Mouse (Mus musculus): ENCODE measurements around the gene Gnaz. TPM values are rescaled to one million over a fixed set of nuclear protein-coding genes. Genes with fewer than 3 reads are reported as not detected.

The Gnaz gene
- polyA plus RNA-seq, 1 experiment from 2014 or later, result 18.3 TPM

DNA sequence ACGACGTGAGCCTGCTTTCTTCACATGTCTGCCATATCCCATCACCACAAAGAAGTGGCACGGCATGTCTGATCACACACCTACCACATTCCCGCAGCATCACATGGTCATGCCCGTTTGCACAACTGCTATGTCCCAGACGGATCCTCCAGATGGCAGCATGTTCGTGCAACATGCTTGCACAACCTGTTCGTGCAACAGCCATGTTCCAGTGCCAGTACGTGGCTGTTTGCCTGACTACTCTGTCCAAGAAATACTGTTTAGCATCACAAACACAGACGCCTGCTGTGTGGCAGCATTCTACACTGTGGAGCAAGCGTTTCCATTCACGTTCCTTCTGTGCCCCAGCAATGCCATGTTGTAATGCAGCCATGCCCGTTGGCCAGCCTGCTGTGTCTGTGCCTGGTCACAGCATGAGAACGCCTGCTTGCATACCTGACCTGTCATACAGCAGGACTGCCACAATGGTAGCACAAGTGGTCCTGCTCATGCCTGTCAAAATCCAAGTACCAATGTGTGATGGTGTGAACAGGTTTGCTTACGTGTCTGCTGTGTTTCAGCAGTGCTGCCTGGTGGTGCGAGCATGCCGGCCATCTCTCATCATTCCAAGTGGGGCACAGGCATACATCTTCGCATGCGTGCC, 33.3 kb upstream of the Gnaz start:
- peak; percentile 59; the same call in 1 of the 2 replicates for ATAC-seq
- Histone ChIP-seq H3K27ac (no peak overlapping the region), H3K4me3 (no peak overlapping the region), H3K27me3 (no peaks in the 10 kb centered on the region), H3K4me1 (no peaks in the 10 kb centered on the region), H3K9me3 (replicated peaks) (no peaks in the 10 kb centered on the region), H3K4me2 (no peak overlapping the region), H3K36me3 (ENCODE audit: poor library complexity, severe bottlenecking) (no peaks in the 10 kb centered on the region), H3K9ac (no peak overlapping the region)
- 76% methylated on average over 19 of the region's 19 CpGs for WGBS

DNA sequence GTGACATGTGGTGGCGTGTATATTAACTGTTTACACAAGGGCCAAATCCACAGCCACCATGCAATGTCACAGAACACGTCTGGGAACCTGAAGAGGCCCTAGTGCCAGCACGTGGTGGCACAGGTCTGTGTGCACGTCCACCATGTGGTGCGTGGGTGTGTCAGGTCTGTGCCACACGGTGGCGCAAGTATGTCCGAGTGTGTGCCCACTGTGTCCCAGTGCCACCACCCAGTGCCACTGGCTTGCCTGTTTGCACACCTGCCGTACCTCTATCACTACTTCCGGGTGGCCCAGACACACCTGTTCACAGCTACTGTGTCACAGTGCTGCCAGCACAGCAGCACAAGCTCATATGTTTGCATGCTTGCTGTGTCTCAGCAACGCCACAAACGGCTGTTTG, 32.5 kb upstream of the Gnaz start:
- no peak overlapping the region for H3K4me3 ChIP-seq
- no peak for ATAC-seq
- no peak overlapping the region for H3K27ac ChIP-seq
- no peaks in the 10 kb centered on the region for H3K36me3 ChIP-seq (ENCODE audit: poor library complexity, severe bottlenecking)
- no peaks in the 10 kb centered on the region for H3K27me3 ChIP-seq
- no peak overlapping the region for H3K4me2 ChIP-seq
- WGBS, result 85% methylated on average over 12 of the region's 12 CpGs
- H3K4me1 ChIP-seq, result no peaks in the 10 kb centered on the region
- no peak overlapping the region for H3K9ac ChIP-seq
- no peaks in the 10 kb centered on the region for H3K9me3 ChIP-seq (replicated peaks)

DNA sequence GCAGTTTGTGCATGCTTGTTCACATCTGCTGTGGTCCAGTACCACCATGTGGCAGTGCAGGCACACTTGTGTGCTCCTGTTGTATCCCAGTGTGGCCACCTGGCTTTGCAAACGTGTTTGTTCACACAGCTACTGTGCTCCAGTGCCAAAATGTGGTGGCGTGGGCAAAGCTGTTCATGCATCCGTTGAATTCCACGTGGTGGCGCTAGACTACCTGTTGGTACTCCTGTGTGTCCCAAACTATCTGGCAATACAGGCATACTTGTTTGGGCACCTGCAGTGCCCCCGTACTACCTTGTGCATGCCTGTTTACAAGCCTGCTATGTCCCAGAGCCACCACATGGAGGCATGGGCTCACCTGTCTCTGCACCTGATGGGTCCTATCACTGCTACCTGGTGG, 32.0 kb upstream of the Gnaz start:
- no peaks in the 10 kb centered on the region for H3K27me3 ChIP-seq
- H3K4me3 ChIP-seq, result no peak overlapping the region
- 33% methylated on average over 6 of the region's 6 CpGs for WGBS
- H3K36me3 ChIP-seq (ENCODE audit: poor library complexity, severe bottlenecking), result no peaks in the 10 kb centered on the region
- H3K9me3 ChIP-seq (replicated peaks), result no peaks in the 10 kb centered on the region
- H3K4me1 ChIP-seq, result no peaks in the 10 kb centered on the region
- H3K27ac ChIP-seq, result no peak overlapping the region
- no peak overlapping the region for H3K9ac ChIP-seq
- no peak overlapping the region for H3K4me2 ChIP-seq
- ATAC-seq, result no peak

GRCm38 (mm10) chr10:74937003-74937790, 29.8 kb upstream of the Gnaz start:
- no peaks in the 10 kb centered on the region for H3K27me3 ChIP-seq

GRCm38 (mm10) chr10:74938410-74938809, 28.6 kb upstream of the Gnaz start:
- Histone ChIP-seq H3K4me1 (no peaks in the 10 kb centered on the region), H3K27me3 (no peaks in the 10 kb centered on the region), H3K9ac (no peak overlapping the region), H3K27ac (no peak overlapping the region), H3K9me3 (replicated peaks) (no peaks in the 10 kb centered on the region), H3K4me3 (no peak overlapping the region), H3K4me2 (no peak overlapping the region), H3K36me3 (ENCODE audit: poor library complexity, severe bottlenecking) (no peaks in the 10 kb centered on the region)
- WGBS, result 68% methylated on average over 5 of the region's 5 CpGs
- ATAC-seq, result no peak

More at GRCm38 (mm10) chr10:74937003-74937790, 29.8 kb upstream of the Gnaz start:
- no peaks in the 10 kb centered on the region for H3K9me3 ChIP-seq (replicated peaks)
- H3K27ac ChIP-seq, result no peak overlapping the region
- ATAC-seq, result peak; percentile 65
- H3K36me3 ChIP-seq (ENCODE audit: poor library complexity, severe bottlenecking), result no peaks in the 10 kb centered on the region
- H3K4me2 ChIP-seq, result no peak overlapping the region
- WGBS, result 79% methylated on average over 10 of the region's 10 CpGs
- H3K4me3 ChIP-seq, result no peak overlapping the region
- H3K4me1 ChIP-seq, result no peaks in the 10 kb centered on the region
- H3K9ac ChIP-seq, result no peak overlapping the region

- Histone ChIP-seq H3K9me3 (replicated peaks) (no peaks in the 10 kb centered on the region), H3K4me2 (no peak overlapping the region), H3K4me1 (no peaks in the 10 kb centered on the region), H3K9ac (no peak overlapping the region), H3K27ac (no peak overlapping the region), H3K36me3 (ENCODE audit: poor library complexity, severe bottlenecking) (no peaks in the 10 kb centered on the region), H3K4me3 (no peak overlapping the region), H3K27me3 (no peaks in the 10 kb centered on the region)
- WGBS, result 69% methylated on average over 3 of the region's 3 CpGs
- ATAC-seq, result no peak
These were observed 27.7 kb upstream of the Gnaz start for GRCm38 (mm10) chr10:74939300-74939699.

DNA sequence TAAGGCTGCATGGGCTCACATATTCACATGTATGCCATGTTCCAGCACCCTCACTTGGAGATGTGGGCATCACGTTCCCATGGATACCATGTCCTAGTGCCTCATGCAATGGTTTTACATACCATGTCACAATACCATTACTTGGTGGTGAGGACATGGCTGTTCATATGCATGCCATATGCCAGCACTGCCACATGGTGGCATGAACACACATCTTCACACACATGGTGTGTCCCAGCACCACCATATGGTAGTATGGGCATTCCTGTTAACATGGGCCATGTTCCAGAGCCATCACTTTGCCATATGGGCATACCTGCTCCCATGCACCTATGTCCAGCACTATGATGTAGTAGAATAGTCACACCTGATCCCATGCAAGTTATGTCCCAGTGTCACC, 26.2 kb upstream of the Gnaz start:
- H3K4me3 ChIP-seq, result no peak overlapping the region
- no peaks in the 10 kb centered on the region for H3K9me3 ChIP-seq (replicated peaks)
- H3K9ac ChIP-seq, result no peak overlapping the region
- no peak for ATAC-seq
- H3K36me3 ChIP-seq (ENCODE audit: poor library complexity, severe bottlenecking), result no peaks in the 10 kb centered on the region
- WGBS, result 94% methylated on average over 1 of the region's 1 CpGs
- H3K27ac ChIP-seq, result no peak overlapping the region
- H3K4me1 ChIP-seq, result no peaks in the 10 kb centered on the region
- H3K27me3 ChIP-seq, result no peaks in the 10 kb centered on the region
- H3K4me2 ChIP-seq, result no peak overlapping the region

GRCm38 (mm10) chr10:74952830-74953443, 14.0 kb upstream of the Gnaz start:
- H3K4me2 ChIP-seq, result no peak overlapping the region
- H3K9ac ChIP-seq, result no peak overlapping the region
- no peaks in the 10 kb centered on the region for H3K27me3 ChIP-seq
- H3K36me3 ChIP-seq (ENCODE audit: poor library complexity, severe bottlenecking), result no peaks in the 10 kb centered on the region
- ATAC-seq, result peak; percentile 48; the same call in 1 of the 2 replicates
- H3K4me3 ChIP-seq, result no peak overlapping the region
- H3K4me1 ChIP-seq, result 0 out of 2 replicates have a peak, but pooled peaks cover 3% of the 10 kb centered on the region
- 42% methylated on average over 9 of the region's 9 CpGs for WGBS
- H3K9me3 ChIP-seq (replicated peaks), result no peaks in the 10 kb centered on the region
- no peak overlapping the region for H3K27ac ChIP-seq

GRCm38 (mm10) chr10:74964380-74964779, 2.6 kb upstream of the Gnaz start:
- Histone ChIP-seq H3K36me3 (ENCODE audit: poor library complexity, severe bottlenecking) (no peaks in the 10 kb centered on the region), H3K9me3 (replicated peaks) (no peaks in the 10 kb centered on the region), H3K27me3 (peaks cover 16% of the 10 kb centered on the region), H3K4me3 (no peak overlapping the region), H3K4me1 (peaks cover 22% of the 10 kb centered on the region), H3K9ac (no peak overlapping the region), H3K4me2 (no peak overlapping the region), H3K27ac (no peak overlapping the region)
- WGBS, result 68% methylated on average over 1 of the region's 1 CpGs
- ATAC-seq, result no peak

DNA sequence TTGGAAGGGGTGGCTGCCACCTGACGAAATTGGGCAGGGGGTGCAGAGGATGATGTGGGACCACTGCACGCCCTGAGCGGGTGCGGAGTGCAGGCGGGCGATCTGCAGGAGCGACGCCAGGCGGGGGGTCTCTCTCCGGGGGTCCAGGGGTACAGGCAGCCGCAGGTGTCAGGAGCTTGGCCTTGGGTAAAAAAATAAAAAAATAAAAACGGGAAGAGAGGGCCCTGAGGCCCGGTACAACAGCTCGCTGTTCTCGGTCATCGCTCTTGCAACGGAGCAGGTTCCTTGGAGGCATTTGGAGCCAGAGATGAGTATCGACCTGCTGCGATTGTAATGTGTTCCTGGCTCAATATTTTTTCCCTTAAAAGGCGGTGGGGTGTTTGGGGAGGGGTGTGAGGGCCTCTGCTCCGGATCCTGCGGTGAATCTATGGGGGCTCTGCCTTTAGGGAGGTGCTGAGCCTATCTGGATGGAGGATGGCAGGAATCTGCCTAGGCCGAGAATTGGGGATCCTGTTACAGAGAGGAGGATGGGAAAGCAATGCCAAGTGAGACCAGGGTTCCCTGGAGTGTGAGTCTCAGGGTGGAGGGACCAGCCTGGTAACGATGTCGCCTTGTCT, 782 bp downstream of the Gnaz start:
- peaks cover 19% of the 10 kb centered on the region for H3K27me3 ChIP-seq
- H3K27ac ChIP-seq, result no peak overlapping the region
- 3% methylated on average over 25 of the region's 25 CpGs for WGBS
- H3K4me2 ChIP-seq, result peak overlapping the region; percentile 75
- peak overlapping the region; percentile 69 for H3K4me3 ChIP-seq
- H3K9me3 ChIP-seq (replicated peaks), result no peaks in the 10 kb centered on the region
- ATAC-seq, result no peak; the same call in 1 of the 2 replicates
- peaks cover 22% of the 10 kb centered on the region for H3K4me1 ChIP-seq
- peak overlapping the region; percentile 81 for H3K9ac ChIP-seq
- H3K36me3 ChIP-seq (ENCODE audit: poor library complexity, severe bottlenecking), result no peaks in the 10 kb centered on the region

GRCm38 (mm10) chr10:74969266-74969665, 2.3 kb downstream of the Gnaz start:
- no peak overlapping the region for H3K9ac ChIP-seq
- H3K4me2 ChIP-seq, result no peak overlapping the region
- H3K4me3 ChIP-seq, result no peak overlapping the region
- H3K36me3 ChIP-seq (ENCODE audit: poor library complexity, severe bottlenecking), result 0 out of 2 replicates have a peak, but pooled peaks cover 3% of the 10 kb centered on the region
- H3K9me3 ChIP-seq (replicated peaks), result no peaks in the 10 kb centered on the region
- no peak overlapping the region for H3K27ac ChIP-seq
- H3K4me1 ChIP-seq, result peaks cover 19% of the 10 kb centered on the region
- ATAC-seq, result no peak
- H3K27me3 ChIP-seq, result peaks cover 19% of the 10 kb centered on the region
- 93% methylated on average over 2 of the region's 2 CpGs for WGBS

DNA sequence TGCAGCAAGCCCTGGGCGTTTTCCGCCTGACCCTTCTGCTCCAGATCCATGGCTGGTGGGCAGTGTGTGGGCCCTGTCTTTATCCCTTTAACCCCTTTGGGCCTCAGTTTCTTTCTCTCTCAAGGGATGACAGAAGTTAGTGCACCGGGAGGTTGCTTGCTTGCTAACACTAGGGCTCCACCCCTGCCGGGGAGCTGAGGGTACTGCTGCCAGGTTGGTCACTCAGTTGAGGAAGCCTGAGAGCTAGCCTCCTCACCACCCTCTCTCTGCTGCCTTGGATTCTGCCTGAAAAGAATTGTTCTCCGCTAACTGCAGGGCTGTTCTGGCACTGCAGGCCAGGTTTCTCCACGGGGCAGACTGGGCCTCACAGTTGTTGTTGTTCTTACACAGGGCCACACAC, 6.0 kb downstream of the Gnaz start:
- no peak overlapping the region for H3K4me3 ChIP-seq
- H3K36me3 ChIP-seq (ENCODE audit: poor library complexity, severe bottlenecking), result 0 out of 2 replicates have a peak, but pooled peaks cover 3% of the 10 kb centered on the region
- H3K9me3 ChIP-seq (replicated peaks), result no peaks in the 10 kb centered on the region
- H3K27ac ChIP-seq, result no peak overlapping the region
- no peak for ATAC-seq
- peaks cover 13% of the 10 kb centered on the region for H3K4me1 ChIP-seq
- H3K9ac ChIP-seq, result 0 out of 2 replicates have a peak overlapping the region, but pooled peaks have one; percentile 37
- peaks cover 9% of the 10 kb centered on the region; the same call in 1 of the 2 replicates for H3K27me3 ChIP-seq
- H3K4me2 ChIP-seq, result no peak overlapping the region
- WGBS, result 74% methylated on average over 6 of the region's 6 CpGs

All from forebrain, embryonic 13.5 days (tissue).